In the genomic region with DNA sequence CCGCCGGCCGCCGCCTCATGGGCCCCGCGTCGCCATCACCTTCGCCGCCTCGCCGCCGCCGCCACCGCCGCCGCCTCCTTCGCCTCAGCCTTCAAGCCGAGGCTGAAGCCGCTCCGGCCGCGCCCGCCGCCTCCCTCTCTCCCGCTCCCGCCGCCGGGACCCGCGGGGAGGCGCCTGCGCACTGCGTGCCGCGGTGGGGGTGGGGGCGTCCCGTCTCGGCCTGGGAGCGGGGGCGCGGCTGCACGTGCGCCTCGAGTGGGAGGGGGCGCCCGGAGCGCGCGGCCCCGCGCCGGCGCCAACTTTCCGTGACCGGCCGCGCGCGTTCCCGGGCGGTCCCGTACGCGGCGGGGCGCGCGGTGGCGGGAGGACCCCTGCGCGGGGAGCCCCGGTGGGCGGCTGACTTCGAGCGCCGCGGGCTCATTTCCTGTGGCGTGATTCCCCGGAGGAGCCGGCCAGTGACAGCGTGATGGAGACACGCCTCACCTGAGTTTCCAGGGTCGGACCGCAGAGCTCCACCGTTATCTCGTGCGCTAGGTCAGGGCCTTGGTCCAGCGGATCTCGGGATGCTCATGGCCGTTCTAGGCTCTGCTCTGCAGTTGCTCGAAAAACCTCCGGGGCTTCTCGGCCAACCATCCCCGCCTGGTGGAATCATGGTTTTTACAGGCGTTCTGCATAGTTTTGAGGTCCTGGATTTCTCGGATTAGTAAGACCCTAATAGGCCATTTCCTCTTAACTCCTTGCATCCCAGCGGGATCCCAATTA, we compare ENCODE assay signal across 7 mouse cellular contexts. TPM values are rescaled to one million over a fixed set of nuclear protein-coding genes. Genes with fewer than 3 reads are reported as not detected.
A peak's percentile ranks its signal among the peaks of the same experiment; 100 is the strongest.
DNase-seq lines count a peak whose midpoint lies in the region; ATAC-seq lines count a peak whose summit lies in the region.

Gjc1 (minus strand) TSS at position 680 of the 762 bp plus-strand sequence.

- no peaks in the 10 kb centered on the region for H3K4me1 ChIP-seq in brown adipose tissue, adult 24 weeks (ENCODE audit: control insufficient read depth, insufficient read depth, insufficient read length, low read length)
- H3K4me1 ChIP-seq in forebrain, embryonic 15.5 days, result peaks cover 32% of the 10 kb centered on the region
- H3K4me1 ChIP-seq in stomach, embryonic 15.5 days, result 0 out of 2 replicates have a peak, but pooled peaks cover 16% of the 10 kb centered on the region

- H3K27me3 ChIP-seq in forebrain, embryonic 15.5 days, result peaks cover 6% of the 10 kb centered on the region; the same call in 1 of the 2 replicates
- H3K27me3 ChIP-seq in stomach, embryonic 15.5 days (replicated peaks), result no peaks in the 10 kb centered on the region

- no peaks in the 10 kb centered on the region for H3K36me3 ChIP-seq in forebrain, embryonic 15.5 days
- no peaks in the 10 kb centered on the region for H3K36me3 ChIP-seq in stomach, embryonic 15.5 days

- peak; percentile 92 for ATAC-seq in forebrain, embryonic 15.5 days (replicated peaks)
- peak; percentile 86 for ATAC-seq in stomach, embryonic 15.5 days (ENCODE audit: insufficient read depth, low FRiP score, low read depth)

- peak within 1 kb of the TSS; percentile 93 for H3K4me2 ChIP-seq in forebrain, embryonic 15.5 days (replicated peaks)
- H3K4me2 ChIP-seq in stomach, embryonic 15.5 days, result peak within 1 kb of the TSS; percentile 89

- DNase-seq in R1 (ENCODE audit: low read depth, low spot score), result peak; percentile 100
- peak; percentile 78 to 82 for DNase-seq in heart, postnatal 36 days
- peak; percentile 17 to 18 for DNase-seq in layer of hippocampus, postnatal 36 days
- DNase-seq in mesoderm, embryonic 11.5 days (ENCODE audit: low read depth, low spot score), result peak; percentile 75

- H3K4me3 ChIP-seq in brown adipose tissue, adult 24 weeks (ENCODE audit: insufficient read depth, low read depth, low read length), result peak within 1 kb of the TSS; percentile 55
- H3K4me3 ChIP-seq in forebrain, embryonic 15.5 days, result peak within 1 kb of the TSS; percentile 83
- H3K4me3 ChIP-seq in stomach, embryonic 15.5 days (replicated peaks), result peak within 1 kb of the TSS; percentile 84

- H3K9ac ChIP-seq in forebrain, embryonic 15.5 days (replicated peaks), result peak within 1 kb of the TSS; percentile 76
- H3K9ac ChIP-seq in stomach, embryonic 15.5 days, result peak within 1 kb of the TSS; percentile 98

- WGBS in forebrain, embryonic 15.5 days, result under 1% methylated on average over 92 of the region's 97 CpGs
- WGBS in stomach, embryonic 15.5 days, result under 1% methylated on average over 63 of the region's 97 CpGs

- peak within 1 kb of the TSS; percentile 60; the same call in 1 of the 2 replicates for H3K27ac ChIP-seq in brown adipose tissue, adult 24 weeks (replicated peaks; ENCODE audit: low read depth, low read length)
- peak within 1 kb of the TSS; percentile 92 for H3K27ac ChIP-seq in forebrain, embryonic 15.5 days (replicated peaks)
- peak within 1 kb of the TSS; percentile 98 for H3K27ac ChIP-seq in stomach, embryonic 15.5 days

- intact Hi-C loops in heart, postnatal 36 days (cut with DNase I), result loop anchor here (1.0 to 2.0 kb wide), 2 partner anchors 34 to 39 kb away; no protein-coding TSS in a partner anchor

- H3K9me3 ChIP-seq in forebrain, embryonic 15.5 days, result no peaks in the 10 kb centered on the region
- no peaks in the 10 kb centered on the region for H3K9me3 ChIP-seq in stomach, embryonic 15.5 days

RNA-seq across cellular contexts. Expression of gene Gjc1, which starts in this region (rescaled TPM):
- polyA plus RNA-seq in brown adipose tissue, adult 24 weeks (2012; ENCODE audit: insufficient read depth, insufficient read length, missing spikeins), result 4.6 and 5.0 TPM in 2 replicates
- 54.4 and 55.0 TPM in 2 replicates for polyA plus RNA-seq in forebrain, embryonic 15.5 days (2015; fragmentation: Nextera tagmentation; extraction: Ambion mirVana)
- 10 to 100 TPM; 23.6 to 33.0 TPM for total RNA-seq in heart, postnatal 36 days (2021)
- total RNA-seq in layer of hippocampus, postnatal 36 days (2021), result 1 to 10 TPM; 5.1 TPM
- 39.0 and 43.7 TPM in 2 replicates for polyA plus RNA-seq in stomach, embryonic 15.5 days (2015; fragmentation: Nextera tagmentation; extraction: Ambion mirVana)

Comparison
In these comparisons a context has a peak if more than half of its experiments do, and no peak if none do; other contexts are left out.
1. Peak in every context shown above with its lines: DNase-seq, ATAC-seq, H3K4me3 ChIP-seq and H3K27ac ChIP-seq.
2. RNA of gene Gjc1 (total RNA-seq): 23.6 to 33.0 TPM in heart, postnatal 36 days; 5.1 TPM in layer of hippocampus, postnatal 36 days; every median in the first group is over 4 times any median in the second.
3. DNase-seq: peak in every context shown above with its lines; median percentile 100 in R1; 80 in heart, postnatal 36 days; 75 in mesoderm, embryonic 11.5 days; 18 in layer of hippocampus, postnatal 36 days.